Mouse (Mus musculus): ENCODE measurements around the gene 1700003F12Rik.

1700003F12Rik gene

DNA sequence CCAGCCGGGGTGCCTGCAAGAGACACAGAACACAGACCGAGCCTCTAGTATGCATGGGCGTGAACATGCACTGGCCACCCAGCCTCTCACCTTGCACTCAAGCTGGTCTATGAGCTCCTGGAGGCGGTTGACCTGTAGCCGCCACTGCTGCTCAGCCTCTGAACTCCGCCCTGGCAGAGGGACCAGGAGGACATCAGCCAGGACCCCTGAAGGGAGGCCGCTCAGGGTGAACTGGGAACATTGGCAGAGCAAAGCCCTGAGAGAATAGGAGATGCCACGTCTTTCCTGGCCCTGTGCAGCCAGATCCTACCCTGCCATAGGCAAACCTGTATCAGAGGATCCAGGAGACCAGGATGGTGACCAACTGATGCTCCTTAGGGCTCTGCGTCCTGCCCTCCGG, at the start of gene 1700003F12Rik:
TSS of gene 1700003F12Rik (plus strand) at position 375 of the 400 bp plus-strand sequence.
- DNase-seq (ENCODE audit: low spot score) = no peak

DNA sequence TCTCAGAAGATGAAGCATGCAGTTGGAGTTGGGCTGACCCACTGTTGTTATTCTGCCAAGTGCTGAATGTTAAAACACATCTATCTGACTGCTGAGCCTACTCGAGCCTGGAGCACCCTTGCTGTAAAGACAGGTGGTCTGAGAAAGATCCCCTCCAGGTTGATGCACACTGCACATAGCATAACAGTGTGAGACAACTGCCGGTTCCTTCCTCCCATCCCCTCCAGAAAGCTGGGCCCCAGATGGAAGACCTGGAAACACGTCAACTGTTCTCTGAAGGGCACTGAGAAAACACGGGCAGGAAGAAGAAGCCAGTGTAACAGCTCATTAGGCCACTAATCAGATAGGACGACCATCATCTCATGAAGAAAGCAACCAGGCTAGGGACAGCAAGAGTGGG, 48.3 kb upstream of the 1700003F12Rik start:
- DNase-seq (ENCODE audit: low spot score) = no peak

DNA sequence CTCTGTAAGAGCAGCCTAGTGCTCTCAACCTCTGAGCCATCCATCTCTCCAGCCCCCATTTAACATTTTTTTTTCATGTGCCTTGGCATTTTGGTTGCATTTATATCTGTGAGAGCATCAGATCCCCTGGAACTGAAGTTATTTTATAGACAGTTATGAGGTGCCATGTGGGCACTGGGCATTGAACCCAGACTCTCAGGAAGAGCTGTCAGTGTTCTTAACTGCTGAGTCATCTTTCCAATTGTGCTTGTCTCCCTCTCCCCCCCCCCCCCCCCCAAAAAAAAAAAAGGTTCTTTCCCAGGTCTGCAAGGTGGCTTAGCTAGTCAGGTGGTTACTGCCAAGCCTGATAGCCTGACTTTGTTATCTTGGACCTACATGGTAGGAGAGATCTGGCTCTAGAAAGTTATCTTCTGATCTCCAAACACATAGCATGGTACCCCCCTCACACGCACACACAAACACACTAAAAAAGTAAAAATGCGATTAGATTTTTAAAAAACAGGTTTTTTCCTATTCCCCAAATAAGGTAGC, 47.1 kb upstream of the 1700003F12Rik start:
- DNase-seq (ENCODE audit: low spot score) = no peak

DNA sequence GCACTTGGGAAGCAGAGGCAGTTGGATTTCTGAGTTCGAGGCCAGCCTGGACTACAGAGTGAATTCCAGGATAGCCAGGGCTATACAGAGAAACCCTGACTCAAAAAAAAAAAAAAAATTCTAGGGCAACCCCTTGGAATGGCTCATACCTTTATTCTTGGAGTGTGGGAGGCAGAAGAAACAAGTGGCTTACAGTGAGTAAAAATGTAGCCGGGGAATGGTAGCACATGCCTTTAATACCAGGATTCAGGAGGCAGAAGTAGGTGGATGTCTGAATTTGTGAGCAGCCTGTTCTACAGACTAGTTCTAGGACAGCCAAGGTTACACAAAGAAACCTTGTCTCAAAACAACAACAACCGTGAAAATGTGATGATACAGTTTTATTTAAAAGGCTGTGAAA, 46.1 kb upstream of the 1700003F12Rik start:
- DNase-seq (ENCODE audit: low spot score) = no peak

DNA sequence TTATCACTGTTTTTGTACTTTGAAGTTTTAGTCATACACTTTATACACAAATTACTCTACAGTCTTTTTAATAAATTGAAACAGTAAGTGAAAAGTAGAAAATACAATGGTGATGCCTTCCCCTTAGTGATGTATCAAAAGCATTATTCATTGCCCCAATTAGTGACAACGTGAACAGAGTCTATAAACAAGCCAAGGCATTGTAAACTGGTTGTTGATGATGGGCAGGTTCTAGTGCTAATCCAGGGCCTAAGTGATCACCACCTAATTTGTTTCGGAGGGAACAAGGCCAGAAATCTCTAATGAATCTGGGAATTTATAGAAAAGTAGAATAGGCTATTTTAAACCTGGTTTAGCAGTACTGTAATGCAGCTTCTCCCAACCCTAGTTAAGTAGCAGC, 39.8 kb upstream of the 1700003F12Rik start:
- no peak for DNase-seq (ENCODE audit: low spot score)

GRCm38 (mm10) chr2:154507566-154508283, 39.2 kb upstream of the 1700003F12Rik start:
- DNase-seq (ENCODE audit: low spot score) = no peak

GRCm38 (mm10) chr2:154508450-154508849, 38.4 kb upstream of the 1700003F12Rik start:
- DNase-seq (ENCODE audit: low spot score) = no peak

- no peak for DNase-seq (ENCODE audit: low spot score)
Measured at GRCm38 (mm10) chr2:154510141-154510540, 36.7 kb upstream of the 1700003F12Rik start.

- no peak for DNase-seq (ENCODE audit: low spot score)
Measured at GRCm38 (mm10) chr2:154516944-154517343, 29.9 kb upstream of the 1700003F12Rik start.

- no peak for DNase-seq (ENCODE audit: low spot score)
Measured at GRCm38 (mm10) chr2:154517424-154517823, 29.5 kb upstream of the 1700003F12Rik start.

DNA sequence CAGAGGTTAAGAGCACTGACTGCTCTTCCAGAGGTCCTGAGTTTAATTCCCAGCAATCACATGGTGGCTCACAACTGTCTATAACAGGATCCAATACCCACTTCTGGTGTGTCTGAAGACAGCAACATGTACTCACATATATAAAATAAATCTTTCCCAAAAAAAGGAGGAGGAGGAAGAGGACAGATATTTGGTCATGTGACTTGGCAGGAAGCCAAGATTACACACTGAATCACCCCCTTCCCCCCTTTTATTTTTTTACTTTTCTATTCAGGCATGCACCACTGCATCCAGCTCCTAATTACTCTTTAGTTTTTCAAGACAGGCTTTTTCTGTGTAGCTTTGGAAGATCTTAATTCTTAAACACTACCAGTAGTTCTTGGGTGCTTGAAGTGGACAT, 25.4 kb upstream of the 1700003F12Rik start:
- no peak for DNase-seq (ENCODE audit: low spot score)

DNA sequence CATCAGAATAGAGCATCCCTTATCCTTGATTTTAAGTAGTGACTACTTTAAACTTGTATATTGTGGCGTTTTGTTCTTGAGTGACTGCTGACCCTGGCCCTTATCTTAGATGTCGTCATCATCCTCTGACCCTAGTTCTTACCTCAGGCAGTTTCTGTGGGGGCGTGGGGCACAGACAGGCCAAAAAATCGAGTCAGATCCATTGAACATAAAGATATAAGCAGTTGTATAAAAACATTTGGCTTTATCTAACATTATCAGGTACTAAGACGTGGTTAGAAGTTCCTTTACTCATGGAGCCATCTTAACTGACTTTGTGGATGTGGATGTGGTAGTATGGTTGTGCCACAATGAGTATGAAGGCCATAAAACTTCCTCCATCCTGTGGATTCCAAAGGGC, 24.6 kb upstream of the 1700003F12Rik start:
- no peak for DNase-seq (ENCODE audit: low spot score)

GRCm38 (mm10) chr2:154525285-154525684, 21.6 kb upstream of the 1700003F12Rik start:
- no peak for DNase-seq (ENCODE audit: low spot score)

GRCm38 (mm10) chr2:154526531-154526930, 20.4 kb upstream of the 1700003F12Rik start:
- no peak for DNase-seq (ENCODE audit: low spot score)

GRCm38 (mm10) chr2:154532888-154533287, 14.0 kb upstream of the 1700003F12Rik start:
- DNase-seq (ENCODE audit: low spot score) = no peak

GRCm38 (mm10) chr2:154534704-154535270, 12.1 kb upstream of the 1700003F12Rik start:
- no peak for DNase-seq (ENCODE audit: low spot score)

DNA sequence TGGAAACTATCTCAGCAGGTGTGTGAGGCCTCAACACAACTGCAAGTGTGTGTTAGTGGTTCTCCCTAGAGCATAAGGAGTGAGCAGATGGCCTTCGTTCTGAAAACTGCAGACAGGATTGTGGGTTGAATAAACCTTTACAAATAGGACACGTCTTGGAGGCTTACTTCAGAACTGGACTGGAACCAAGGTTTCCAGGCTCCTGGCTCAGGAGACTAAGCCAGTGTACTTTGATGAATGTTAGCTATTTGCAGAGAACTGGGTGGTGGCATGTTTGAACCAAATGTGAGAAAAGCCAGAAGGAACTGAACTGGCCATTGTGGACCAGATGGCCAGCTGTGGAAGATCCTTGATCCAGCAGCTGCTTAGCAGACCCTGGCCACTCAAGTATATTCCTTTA, 8.6 kb upstream of the 1700003F12Rik start:
- DNase-seq (ENCODE audit: low spot score) = no peak

- no peak for DNase-seq (ENCODE audit: low spot score)
Measured at GRCm38 (mm10) chr2:154538710-154539109, 8.2 kb upstream of the 1700003F12Rik start.

DNA sequence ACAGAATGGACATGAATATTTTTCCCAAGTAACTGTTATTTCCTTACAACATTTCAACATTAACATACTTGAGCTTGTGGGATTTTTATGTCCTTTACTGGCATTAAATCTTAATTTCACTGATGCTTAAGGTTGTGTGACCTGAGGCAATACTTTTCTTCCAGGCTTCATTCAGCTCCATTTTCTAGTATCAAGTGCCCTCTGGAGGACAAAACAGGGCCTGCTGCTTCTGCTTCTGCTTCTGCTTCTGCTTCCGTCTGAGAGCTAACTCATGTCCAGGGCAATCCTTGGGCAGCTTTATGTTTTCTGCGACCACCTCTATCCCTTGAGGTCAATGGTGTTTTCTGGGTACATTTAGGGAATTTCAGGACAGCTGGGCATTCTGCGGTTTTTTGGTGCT, 7.2 kb upstream of the 1700003F12Rik start:
- DNase-seq (ENCODE audit: low spot score) = no peak

- DNase-seq (ENCODE audit: low spot score) = no peak
Measured at GRCm38 (mm10) chr2:154541630-154542029, 5.3 kb upstream of the 1700003F12Rik start.

DNA sequence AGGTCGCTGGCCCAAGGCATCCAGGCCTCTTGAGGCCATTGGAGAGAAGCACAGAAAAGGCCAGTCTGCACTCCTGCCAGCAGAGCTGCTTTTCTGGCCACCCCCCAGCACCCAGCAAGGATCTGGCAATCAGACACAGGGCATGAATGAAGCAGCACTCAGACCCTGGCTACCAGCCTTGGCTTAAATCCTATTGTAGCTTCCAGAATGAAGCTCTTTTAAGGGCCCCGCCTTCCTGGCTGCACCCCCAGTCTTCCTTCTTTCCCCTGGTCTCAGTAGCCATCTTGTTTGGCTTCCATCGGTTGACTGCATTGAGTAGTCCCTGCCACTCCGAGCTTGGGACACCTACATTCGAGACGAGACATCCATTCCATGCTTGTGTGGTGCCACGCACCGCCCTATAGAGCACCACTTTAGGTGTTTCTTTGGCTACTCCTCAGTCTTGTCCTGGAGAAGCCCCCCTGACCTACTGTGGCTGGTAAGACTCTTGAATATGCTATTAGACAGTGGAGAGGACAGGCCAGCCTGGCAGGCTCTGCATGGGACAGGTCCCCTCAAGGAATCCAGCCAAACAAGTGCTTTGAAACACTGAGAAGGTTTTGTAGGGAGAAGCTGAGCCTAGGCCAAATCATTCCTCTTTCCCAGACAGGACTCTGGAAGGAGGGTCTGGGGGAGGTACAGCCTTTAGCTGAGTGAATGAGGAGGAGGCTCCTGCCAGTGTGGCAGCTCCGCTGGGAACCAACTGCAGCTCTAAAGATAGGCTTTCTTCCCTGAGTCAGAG, 3.1 kb upstream of the 1700003F12Rik start:
- no peak for DNase-seq (ENCODE audit: low spot score)

GRCm38 (mm10) chr2:154548688-154549087, 1.8 kb downstream of the 1700003F12Rik start:
- no peak for DNase-seq (ENCODE audit: low spot score)
